Mouse (Mus musculus): ENCODE measurements around the gene Ifnar2. TPM values are rescaled to one million over a fixed set of nuclear protein-coding genes. Genes with fewer than 3 reads are reported as not detected.

Ifnar2 gene
- total and polyA plus RNA-seq, 3 experiments, result 31.2 to 39.9 (median 36.0) TPM

DNA sequence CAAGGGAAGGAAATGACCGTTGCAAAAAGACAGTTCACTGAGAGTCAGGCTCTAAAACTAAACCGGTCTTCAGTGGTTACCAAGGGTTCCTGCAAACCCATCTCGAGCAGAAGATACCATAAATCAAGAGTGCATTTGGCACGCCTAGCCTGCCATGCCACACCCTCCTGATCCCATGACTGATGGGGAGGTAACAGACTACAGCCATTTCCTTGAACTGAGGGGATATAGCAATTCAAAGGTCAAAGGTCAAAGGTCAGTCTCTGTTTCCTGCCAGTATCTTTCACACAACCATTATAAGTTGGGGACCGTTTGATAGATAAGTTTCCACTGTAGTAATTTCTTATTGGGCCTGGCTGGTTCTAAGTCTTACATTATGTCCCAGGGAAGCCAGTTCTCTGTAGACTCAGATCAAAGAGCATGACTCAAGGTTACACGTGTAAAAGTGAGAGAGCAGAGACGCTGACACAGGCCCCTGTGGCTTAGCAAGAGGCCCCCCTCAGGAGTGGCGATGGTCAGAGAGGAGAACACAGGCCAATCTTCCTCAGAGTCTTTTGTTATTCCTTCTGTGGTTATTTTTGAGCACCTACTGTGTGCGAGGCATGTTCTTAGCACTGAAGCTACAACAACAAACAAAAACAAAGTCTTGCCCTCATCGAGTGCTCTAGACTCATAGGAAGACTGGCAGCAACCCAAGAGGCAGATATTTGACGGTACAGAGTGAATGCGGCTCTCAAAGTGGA lies 40.7 kb downstream of the Ifnar2 start:
- no peak for DNase-seq
- intact Hi-C loops (cut with DNase I), result no loop called here
- 29% methylated on average over 12 of the region's 12 CpGs for WGBS
- Histone ChIP-seq H3K79me2 (replicated peaks; ENCODE audit: control insufficient read depth, insufficient read depth, low read length) (no peaks in the 10 kb centered on the region), H3K4me1 (ENCODE audit: control insufficient read depth, insufficient read depth, low read length) (peaks cover 23% of the 10 kb centered on the region), H3K4me3 (no peak overlapping the region), H3K36me3 (ENCODE audit: control insufficient read depth, insufficient read depth, low read length) (peaks cover 67% of the 10 kb centered on the region), H3K9ac (ENCODE audit: low read depth, low read length) (no peak overlapping the region), H3K27me3 (ENCODE audit: control insufficient read depth, insufficient read depth, low read length) (no peaks in the 10 kb centered on the region), H3K27ac (peak overlapping the region; percentile 15)
- TF ChIP-seq EP300 (IDR thresholded peaks at IDR 0.05; ENCODE audit: insufficient read depth, low read depth, low read length) (no peak), CTCF (IDR thresholded peaks at IDR 0.05) (no peak), POLR2A (IDR thresholded peaks at IDR 0.05; ENCODE audit: insufficient read depth, low read depth, low read length) (no peak)

DNA sequence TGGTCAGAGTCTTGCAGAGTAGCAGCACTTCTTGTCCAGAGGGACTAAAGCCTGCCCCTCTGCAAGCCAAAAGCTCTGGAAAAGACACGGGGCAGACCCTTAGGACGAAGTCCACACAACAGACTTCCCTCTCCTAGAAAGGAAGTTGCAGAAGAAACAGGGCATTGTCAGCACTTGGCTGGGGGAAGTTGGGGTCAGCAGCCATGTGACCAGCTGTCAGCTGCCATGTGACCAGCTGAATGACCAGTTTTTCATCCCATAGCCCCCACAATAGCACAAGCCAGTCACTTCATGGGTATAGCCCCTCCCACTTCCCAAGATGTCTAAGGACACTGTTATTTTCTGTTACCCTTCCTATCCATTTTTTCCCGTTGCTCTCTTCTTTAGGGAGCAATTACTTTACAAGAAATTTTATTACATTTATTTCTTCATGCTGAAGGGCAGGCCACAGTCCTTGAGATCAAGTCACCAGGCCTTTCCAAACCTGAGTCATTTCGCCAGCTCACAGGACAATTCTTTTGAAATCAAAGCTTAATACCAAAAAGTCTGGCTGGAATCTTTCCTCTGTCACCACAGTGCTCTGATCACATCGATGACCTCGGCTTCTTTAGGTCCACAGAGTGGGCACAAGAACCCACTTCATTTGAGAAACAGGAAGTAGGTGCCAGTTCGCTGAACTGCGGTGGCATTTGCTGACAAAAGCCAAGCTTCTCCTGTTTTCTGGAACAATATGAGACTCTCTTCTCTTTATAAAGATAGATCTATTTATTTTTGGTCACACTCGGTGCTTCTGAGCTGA lies 43.0 kb downstream of the Ifnar2 start:
- H3K36me3 ChIP-seq (ENCODE audit: control insufficient read depth, insufficient read depth, low read length), result peaks cover 50% of the 10 kb centered on the region
- DNase-seq, result peak in 1 of 2 experiments; percentile 53
- H3K9ac ChIP-seq (ENCODE audit: low read depth, low read length), result no peak overlapping the region
- no peaks in the 10 kb centered on the region for H3K79me2 ChIP-seq (replicated peaks; ENCODE audit: control insufficient read depth, insufficient read depth, low read length)
- TF ChIP-seq EP300 (IDR thresholded peaks at IDR 0.05; ENCODE audit: insufficient read depth, low read depth, low read length) (0 out of 2 replicates have a peak, but pooled peaks have one; percentile 35), POLR2A (IDR thresholded peaks at IDR 0.05; ENCODE audit: insufficient read depth, low read depth, low read length) (0 out of 2 replicates have a peak, but pooled peaks have one; percentile 23), CTCF (IDR thresholded peaks at IDR 0.05) (no peak)
- H3K4me3 ChIP-seq, result no peak overlapping the region
- intact Hi-C loops (cut with DNase I), result no loop called here
- H3K27me3 ChIP-seq (ENCODE audit: control insufficient read depth, insufficient read depth, low read length), result no peaks in the 10 kb centered on the region
- peaks cover 17% of the 10 kb centered on the region for H3K4me1 ChIP-seq (ENCODE audit: control insufficient read depth, insufficient read depth, low read length)
- peak overlapping the region; percentile 87 for H3K27ac ChIP-seq
- 67% methylated on average over 9 of the region's 9 CpGs for WGBS

DNA sequence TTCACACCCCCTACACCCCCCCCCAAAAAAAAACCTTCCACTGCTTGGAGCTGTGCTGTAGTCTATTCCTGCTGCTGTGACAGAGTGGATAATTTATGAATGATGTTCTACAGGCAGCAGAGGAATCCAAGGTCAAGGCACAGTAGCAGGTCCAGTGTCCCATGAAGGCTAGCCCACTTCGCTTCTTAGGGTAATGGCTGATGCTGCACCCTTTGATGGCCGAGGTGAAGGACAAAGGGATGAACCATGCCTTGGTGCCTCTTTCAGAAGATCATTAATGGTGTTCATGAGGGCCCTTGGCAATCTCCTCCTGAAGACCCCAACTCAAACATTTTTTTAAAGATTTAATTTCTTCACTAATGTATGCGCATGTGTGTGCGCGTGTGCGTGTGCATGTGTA lies 43.8 kb downstream of the Ifnar2 start:
- TF ChIP-seq EP300 (IDR thresholded peaks at IDR 0.05; ENCODE audit: insufficient read depth, low read depth, low read length) (no peak), CTCF (IDR thresholded peaks at IDR 0.05) (no peak), POLR2A (IDR thresholded peaks at IDR 0.05; ENCODE audit: insufficient read depth, low read depth, low read length) (no peak)
- peaks cover 15% of the 10 kb centered on the region for H3K4me1 ChIP-seq (ENCODE audit: control insufficient read depth, insufficient read depth, low read length)
- no peaks in the 10 kb centered on the region for H3K79me2 ChIP-seq (replicated peaks; ENCODE audit: control insufficient read depth, insufficient read depth, low read length)
- 92% methylated on average over 6 of the region's 6 CpGs for WGBS
- DNase-seq, result no peak
- H3K4me3 ChIP-seq, result no peak overlapping the region
- no peak overlapping the region; the same call in 1 of the 2 replicates for H3K9ac ChIP-seq (ENCODE audit: low read depth, low read length)
- peak overlapping the region; percentile 87 for H3K27ac ChIP-seq
- intact Hi-C loops (cut with DNase I), result no loop called here
- no peaks in the 10 kb centered on the region for H3K27me3 ChIP-seq (ENCODE audit: control insufficient read depth, insufficient read depth, low read length)
- peaks cover 43% of the 10 kb centered on the region for H3K36me3 ChIP-seq (ENCODE audit: control insufficient read depth, insufficient read depth, low read length)

DNA sequence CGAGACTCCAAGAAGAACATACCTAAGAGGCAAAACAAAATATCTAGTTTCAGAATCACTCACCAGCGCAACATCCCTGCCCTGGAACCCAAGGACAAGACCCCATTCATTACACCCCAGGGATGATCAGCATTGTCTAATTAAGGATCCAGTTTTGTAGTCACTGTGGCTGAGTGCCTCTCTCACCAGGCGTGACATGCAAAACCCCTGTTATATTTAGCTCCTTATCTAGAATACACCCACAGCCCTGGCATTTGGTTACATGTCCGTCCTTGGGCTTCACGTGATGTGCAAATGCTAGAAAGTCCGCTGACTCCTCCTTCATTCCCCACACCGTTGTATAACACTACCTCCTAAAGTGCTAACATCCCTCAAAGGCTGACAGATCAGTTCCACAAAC lies 44.4 kb downstream of the Ifnar2 start:
- no peaks in the 10 kb centered on the region for H3K79me2 ChIP-seq (replicated peaks; ENCODE audit: control insufficient read depth, insufficient read depth, low read length)
- peak; percentile 41; the same call in 1 of the 2 replicates for TF ChIP-seq POLR2A (IDR thresholded peaks at IDR 0.05; ENCODE audit: insufficient read depth, low read depth, low read length)
- peak; percentile 98 for TF ChIP-seq EP300 (IDR thresholded peaks at IDR 0.05; ENCODE audit: insufficient read depth, low read depth, low read length)
- TF ChIP-seq CTCF (IDR thresholded peaks at IDR 0.05), result no peak
- no peak overlapping the region for H3K9ac ChIP-seq (ENCODE audit: low read depth, low read length)
- intact Hi-C loops (cut with DNase I), result no loop called here
- H3K4me1 ChIP-seq (ENCODE audit: control insufficient read depth, insufficient read depth, low read length), result peaks cover 13% of the 10 kb centered on the region
- no peaks in the 10 kb centered on the region for H3K27me3 ChIP-seq (ENCODE audit: control insufficient read depth, insufficient read depth, low read length)
- whole genome bisulfite sequencing, result 49% methylated on average over 7 of the region's 7 CpGs
- peak in 1 of 2 experiments; percentile 78 for DNase-seq
- H3K4me3 ChIP-seq, result no peak overlapping the region
- peaks cover 39% of the 10 kb centered on the region for H3K36me3 ChIP-seq (ENCODE audit: control insufficient read depth, insufficient read depth, low read length)
- peak overlapping the region; percentile 87 for H3K27ac ChIP-seq

DNA sequence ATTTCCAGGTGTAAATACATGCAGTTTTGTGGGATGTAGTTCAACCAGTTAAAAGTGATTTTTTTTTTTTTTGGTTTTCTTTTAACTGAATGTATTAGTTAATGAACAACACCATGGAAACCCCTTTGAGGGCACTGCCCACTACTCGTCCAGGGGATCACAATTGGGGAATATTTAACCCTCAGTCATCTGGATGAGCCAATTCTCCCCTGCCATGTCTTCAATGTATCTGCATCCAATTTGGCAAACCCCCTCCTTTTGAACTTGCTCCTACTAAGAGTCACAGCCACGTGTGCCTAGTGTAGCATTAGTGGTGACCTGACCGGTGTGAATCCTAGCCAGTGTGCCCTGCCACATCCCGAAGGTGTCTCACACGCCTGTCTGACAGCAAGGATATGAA lies 45.9 kb downstream of the Ifnar2 start:
- Histone ChIP-seq H3K4me3 (no peak overlapping the region), H3K27ac (no peak overlapping the region), H3K27me3 (ENCODE audit: control insufficient read depth, insufficient read depth, low read length) (no peaks in the 10 kb centered on the region), H3K79me2 (replicated peaks; ENCODE audit: control insufficient read depth, insufficient read depth, low read length) (no peaks in the 10 kb centered on the region), H3K36me3 (ENCODE audit: control insufficient read depth, insufficient read depth, low read length) (peaks cover 27% of the 10 kb centered on the region), H3K4me1 (ENCODE audit: control insufficient read depth, insufficient read depth, low read length) (peaks cover 9% of the 10 kb centered on the region), H3K9ac (ENCODE audit: low read depth, low read length) (no peak overlapping the region)
- intact Hi-C loops (cut with DNase I), result no loop called here
- 84% methylated on average over 5 of the region's 5 CpGs for WGBS
- no peak for TF ChIP-seq EP300 (IDR thresholded peaks at IDR 0.05; ENCODE audit: insufficient read depth, low read depth, low read length)
- no peak for TF ChIP-seq CTCF (IDR thresholded peaks at IDR 0.05)
- TF ChIP-seq POLR2A (IDR thresholded peaks at IDR 0.05; ENCODE audit: insufficient read depth, low read depth, low read length), result no peak
- no peak for DNase-seq

Measured in heart, adult 2 months (tissue).